Mouse (Mus musculus) bone marrow, adult 2 months (tissue): ENCODE data around the gene Arid2. TPM values are rescaled to one million over a fixed set of nuclear protein-coding genes. Genes with fewer than 3 reads are reported as not detected.
A peak's percentile ranks its signal among the peaks of the same experiment; 100 is the strongest.
"Not testable (repeated sequence)": the region's sequence is repeated elsewhere in the genome, so short reads cannot be mapped to it uniquely, and the experiment has no call there.

ENCODE experiments used
- H3K27ac ChIP-seq: fragments of 200-500 bp; 2 replicates; pipeline ENCODE4 v1.5.1; 2012; ENCODE audit warnings: low read depth, mild to moderate bottlenecking, control low read depth, inconsistent platforms, low read length; ENCODE audit not compliant: control insufficient read depth, poor library complexity, insufficient read depth
- H3K4me1 ChIP-seq: fragments of 200-500 bp; 2 replicates; pipeline ENCODE4 v1.6.1; 2011; ENCODE audit warnings: low read length; ENCODE audit not compliant: control insufficient read depth, insufficient read depth
- H3K4me3 ChIP-seq: fragments of 200-500 bp; replicated peaks from 2 replicates; pipeline ENCODE3; 2011; ENCODE audit warnings: mild to moderate bottlenecking, low read depth, low read length, control low read depth; ENCODE audit not compliant: control insufficient read depth
- CTCF ChIP-seq: fragments of 200-500 bp; IDR thresholded peaks from 2 replicates; pipeline ENCODE4 v1.5.1; 2011; ENCODE audit warnings: low read length, control low read depth; ENCODE audit not compliant: control insufficient read depth, insufficient read depth
- POLR2A ChIP-seq: fragments of 200-500 bp; IDR thresholded peaks from 2 replicates; pipeline ENCODE4 v1.6.1; 2011; ENCODE audit warnings: low read depth, mild to moderate bottlenecking, control low read depth, low read length, borderline replicate concordance; ENCODE audit not compliant: control insufficient read depth
- WGBS: fragments of 180-500 bp; shearing (Covaris S2); methylation state at CpG from one replicate; pipeline ENCODE4 v1.1.7; 2018; 5-methylcytosine and 5-hydroxymethylcytosine counted together
- polyA plus RNA-seq: library from polyadenylated mRNA; stranded (reverse); fragments of >200 nt; gene quantifications from 2 replicates; pipeline ENCODE4 v1.2.4, GENCODE M21; 2011; ENCODE audit warnings: low replicate concordance; ENCODE audit not compliant: missing spikeins, insufficient read depth, insufficient read length

Arid2 gene
- polyA plus RNA-seq, 1 experiment: 22.8 TPM

DNA sequence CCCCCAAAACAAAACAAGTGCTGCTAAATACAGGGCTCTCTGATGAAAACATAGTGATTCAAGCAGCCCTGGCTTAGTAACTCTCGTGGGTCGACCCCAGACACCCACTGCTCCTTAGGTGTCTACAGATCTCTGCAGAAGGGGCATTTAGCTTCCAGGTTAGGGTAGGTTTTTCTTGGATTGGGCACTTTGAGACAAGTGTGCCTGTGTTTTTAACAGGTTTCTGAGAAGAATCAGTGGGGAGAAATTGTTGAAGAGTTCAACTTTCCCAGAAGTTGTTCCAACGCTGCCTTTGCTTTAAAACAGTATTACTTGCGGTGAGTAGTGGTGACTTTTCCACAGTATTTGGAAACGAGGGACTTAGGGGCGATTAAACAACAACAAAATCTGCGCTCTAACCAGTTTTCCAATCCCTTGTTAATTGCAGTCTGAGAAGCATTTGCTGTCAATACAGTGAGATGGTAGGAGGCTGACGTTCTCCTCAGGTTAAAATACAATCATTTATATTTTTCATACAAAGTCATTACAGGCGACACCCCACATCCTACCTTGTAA, 1.6 kb downstream of the Arid2 start:
- peak overlapping the region; percentile 74 for H3K4me3 ChIP-seq
- no peaks in the 10 kb centered on the region; the same call in 1 of the 2 replicates for H3K4me1 ChIP-seq
- peak overlapping the region; percentile 100 for H3K27ac ChIP-seq
- whole genome bisulfite sequencing: 13% methylated on average over 9 of the region's 9 CpGs
- TF ChIP-seq POLR2A: no peak
- no peak for TF ChIP-seq CTCF

DNA sequence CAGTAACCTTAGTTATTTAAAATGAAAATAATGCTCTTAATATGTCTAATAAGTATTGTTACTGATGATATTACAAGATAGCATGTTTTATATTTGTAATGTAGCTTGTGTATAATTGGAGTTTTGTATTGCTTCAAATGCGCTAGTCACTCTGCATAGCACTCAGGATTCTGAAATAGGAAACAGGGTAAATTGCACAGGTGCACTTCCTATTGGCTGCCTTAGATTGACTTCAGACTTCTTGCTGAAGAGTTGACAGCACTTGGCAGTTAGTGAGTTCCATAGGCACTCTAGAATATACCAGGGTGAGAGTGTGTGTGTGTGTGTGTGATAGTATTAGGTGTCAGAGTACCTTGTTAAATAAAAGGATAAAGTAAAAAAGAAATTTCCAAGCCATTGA, 2.7 kb downstream of the Arid2 start:
- Histone ChIP-seq H3K4me1 (no peaks in the 10 kb centered on the region), H3K4me3 (no peak overlapping the region), H3K27ac (no peak overlapping the region)
- WGBS: 27% methylated on average over 1 of the region's 1 CpGs
- TF ChIP-seq CTCF (no peak), POLR2A (no peak)

DNA sequence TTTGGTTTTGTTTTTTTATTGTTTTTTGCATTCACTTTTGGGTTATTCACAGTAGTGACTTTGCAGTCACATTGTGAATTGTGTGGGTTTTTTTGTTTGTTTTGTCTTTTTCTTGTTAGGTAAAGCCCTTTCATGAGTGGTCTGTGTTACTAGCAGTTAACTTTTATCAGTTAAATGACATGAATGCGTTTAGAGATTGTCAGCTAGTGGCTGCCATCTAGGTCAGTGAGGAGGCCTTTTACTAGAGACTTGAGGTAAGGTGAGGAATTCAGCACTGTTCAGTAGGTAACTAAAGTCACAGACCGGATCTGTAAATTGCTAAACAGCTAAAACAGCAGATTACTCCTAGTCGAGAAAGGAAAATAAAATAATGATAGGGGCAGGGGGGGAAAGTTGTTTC, 6.1 kb downstream of the Arid2 start:
- Histone ChIP-seq H3K27ac (no peak overlapping the region), H3K4me1 (peaks cover 2% of the 10 kb centered on the region)
- TF ChIP-seq CTCF: no peak
- TF ChIP-seq POLR2A: no peak

DNA sequence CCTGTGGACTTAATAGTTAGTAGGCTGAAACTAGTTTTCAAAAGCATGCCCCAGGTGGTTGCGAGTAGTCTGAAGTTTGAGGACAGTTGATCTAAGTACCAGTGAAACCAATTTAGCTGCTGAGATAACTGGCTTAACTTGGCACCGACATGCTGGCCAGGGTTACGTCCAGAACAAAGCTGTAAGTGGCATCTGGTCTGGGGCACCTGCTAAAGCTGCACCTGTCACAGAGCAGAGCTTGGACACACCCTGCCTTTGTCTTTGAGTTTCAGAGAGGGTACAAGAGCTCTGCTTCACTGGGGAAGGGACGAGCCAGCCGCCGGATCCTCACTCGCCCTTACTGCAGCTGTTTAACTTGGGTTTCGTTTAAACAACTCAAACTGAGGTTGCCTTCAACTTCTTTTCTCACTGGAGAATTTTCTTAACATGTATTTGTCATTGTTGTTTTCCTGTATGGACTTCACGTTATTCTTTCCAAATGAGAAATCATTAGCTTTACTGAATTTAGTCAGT, 9.8 kb downstream of the Arid2 start:
- Histone ChIP-seq H3K4me1 (peaks cover 2% of the 10 kb centered on the region), H3K4me3 (no peak overlapping the region), H3K27ac (no peak overlapping the region)
- WGBS: 82% methylated on average over 9 of the region's 9 CpGs
- no peak for TF ChIP-seq CTCF
- no peak for TF ChIP-seq POLR2A

More for the DNA sequence above, 6.1 kb downstream of the Arid2 start:
- 66% methylated on average over 3 of the region's 3 CpGs for WGBS
- no peak overlapping the region for H3K4me3 ChIP-seq

DNA sequence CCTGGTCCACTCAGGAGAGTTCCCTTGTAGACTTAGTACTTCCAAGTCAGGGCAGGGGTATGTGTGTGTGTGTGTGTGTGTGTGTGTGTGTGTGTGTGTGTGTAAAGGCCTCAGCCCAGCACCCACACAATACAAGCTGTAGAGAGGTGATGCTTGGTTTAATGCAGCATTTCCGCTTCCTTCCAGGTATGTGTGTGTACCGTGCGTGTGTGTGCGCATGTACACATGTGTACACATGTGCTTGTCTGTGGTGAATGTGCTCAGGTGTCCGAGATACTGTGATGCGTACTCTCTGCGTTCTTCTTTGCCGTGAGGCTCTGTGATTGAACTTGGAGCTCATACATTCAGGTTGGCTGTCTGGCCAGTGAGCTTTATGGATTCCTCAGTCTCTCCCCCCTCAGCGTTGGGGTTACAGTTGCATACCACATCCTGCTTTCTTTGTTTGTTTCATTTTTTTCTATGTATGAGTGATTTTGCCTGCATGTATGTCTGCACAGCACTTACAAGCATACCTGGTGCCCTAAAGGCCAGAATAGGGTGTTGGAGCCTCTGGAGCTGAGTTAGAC, 10.4 kb downstream of the Arid2 start:
- Histone ChIP-seq H3K27ac (no peak overlapping the region), H3K4me1 (peaks cover 2% of the 10 kb centered on the region), H3K4me3 (no peak overlapping the region)
- TF ChIP-seq CTCF (no peak), POLR2A (no peak)
- WGBS: 74% methylated on average over 9 of the region's 9 CpGs

DNA sequence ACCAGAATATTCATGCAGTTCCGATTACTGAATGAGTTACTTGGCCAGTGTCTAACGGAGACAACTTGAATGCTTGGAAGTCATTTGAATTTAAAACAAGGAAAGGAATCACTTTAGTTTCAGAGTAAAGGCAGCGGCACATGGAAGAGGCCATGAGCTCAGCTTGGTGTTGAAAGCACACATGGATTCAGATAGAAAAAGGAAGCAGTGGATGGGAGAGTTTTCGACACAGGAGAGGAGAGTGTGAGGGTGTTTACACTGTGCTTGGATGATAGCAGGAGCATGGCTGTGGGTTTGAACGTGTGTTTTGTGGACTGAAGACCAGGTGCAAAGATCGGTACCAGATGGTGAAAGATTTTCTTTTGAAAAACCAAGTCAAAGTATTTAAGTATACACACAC, 22.0 kb downstream of the Arid2 start:
- Histone ChIP-seq H3K4me1 (peaks cover 2% of the 10 kb centered on the region), H3K27ac (no peak overlapping the region), H3K4me3 (no peak overlapping the region)
- WGBS: 56% methylated on average over 6 of the region's 6 CpGs
- TF ChIP-seq POLR2A: no peak
- TF ChIP-seq CTCF: no peak

DNA sequence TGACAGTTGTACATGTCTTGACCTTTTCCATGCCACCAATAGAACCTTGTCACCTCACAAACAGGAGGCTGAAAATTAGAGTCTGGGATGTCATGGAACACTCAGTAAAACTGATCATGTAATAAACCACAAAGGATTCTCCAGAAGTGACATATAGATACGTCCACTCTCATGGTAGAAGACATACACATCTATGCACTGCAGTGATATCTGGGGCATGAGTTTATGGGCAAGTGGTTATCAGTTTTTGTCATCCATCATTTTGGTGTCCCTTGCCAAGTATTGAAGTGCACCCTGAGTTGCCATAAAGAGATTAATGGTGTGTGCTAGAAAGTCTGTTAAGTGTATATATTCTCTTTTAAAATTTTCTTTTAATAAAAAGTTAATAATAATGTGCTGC, 25.6 kb downstream of the Arid2 start:
- TF ChIP-seq POLR2A: no peak
- WGBS: 44% methylated on average over 1 of the region's 1 CpGs
- no peak overlapping the region for H3K4me3 ChIP-seq
- peaks cover 3% of the 10 kb centered on the region for H3K4me1 ChIP-seq
- no peak overlapping the region for H3K27ac ChIP-seq

DNA sequence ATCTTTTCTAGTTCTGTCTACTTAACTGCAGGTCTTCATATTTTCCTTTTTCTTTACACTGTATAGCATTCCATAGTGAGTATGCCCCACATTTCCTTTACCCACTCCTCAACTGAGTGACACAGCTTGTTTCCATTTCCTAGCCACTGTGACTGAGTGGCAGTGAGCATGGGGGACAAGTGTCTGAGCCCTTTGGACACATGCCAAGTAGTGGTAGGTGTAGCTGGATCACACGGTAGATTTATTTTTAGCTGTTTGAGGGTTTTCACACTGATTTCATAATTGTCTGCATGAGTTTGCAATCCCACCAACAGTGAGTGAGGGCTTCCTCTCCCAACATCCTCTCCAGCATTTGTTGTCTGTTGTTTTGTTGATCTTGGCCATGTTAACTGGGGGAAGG, 28.3 kb downstream of the Arid2 start:
- H3K4me3 ChIP-seq: no peak overlapping the region
- WGBS: 3% methylated on average over 1 of the region's 1 CpGs
- peaks cover 1% of the 10 kb centered on the region; the same call in 1 of the 2 replicates for H3K4me1 ChIP-seq
- TF ChIP-seq CTCF (no peak), POLR2A (no peak)
- no peak overlapping the region for H3K27ac ChIP-seq

DNA sequence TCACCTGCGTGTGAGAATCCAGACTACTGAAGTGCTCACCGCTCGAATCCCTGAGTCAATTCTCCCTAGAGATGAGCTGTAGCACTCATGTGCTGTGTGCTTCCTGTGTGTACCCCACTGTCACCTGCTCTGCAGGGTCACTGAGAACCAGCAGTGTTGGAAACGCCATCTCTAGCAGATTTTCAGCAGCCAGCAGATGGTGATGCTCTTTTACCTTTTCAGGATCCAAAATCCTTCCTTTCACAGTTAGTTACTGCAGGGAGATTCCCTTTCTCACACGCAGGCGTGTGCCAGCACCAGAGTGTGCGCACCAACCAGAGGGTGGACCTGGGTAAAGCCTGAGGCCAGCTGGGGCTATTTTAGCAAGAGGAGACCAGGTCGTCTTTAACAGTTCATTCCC, 32.0 kb downstream of the Arid2 start:
- H3K27ac ChIP-seq: no peak overlapping the region
- TF ChIP-seq CTCF: no peak
- TF ChIP-seq POLR2A: no peak
- H3K4me1 ChIP-seq: peaks cover 1% of the 10 kb centered on the region; the same call in 1 of the 2 replicates
- WGBS: 86% methylated on average over 8 of the region's 8 CpGs
- H3K4me3 ChIP-seq: no peak overlapping the region

DNA sequence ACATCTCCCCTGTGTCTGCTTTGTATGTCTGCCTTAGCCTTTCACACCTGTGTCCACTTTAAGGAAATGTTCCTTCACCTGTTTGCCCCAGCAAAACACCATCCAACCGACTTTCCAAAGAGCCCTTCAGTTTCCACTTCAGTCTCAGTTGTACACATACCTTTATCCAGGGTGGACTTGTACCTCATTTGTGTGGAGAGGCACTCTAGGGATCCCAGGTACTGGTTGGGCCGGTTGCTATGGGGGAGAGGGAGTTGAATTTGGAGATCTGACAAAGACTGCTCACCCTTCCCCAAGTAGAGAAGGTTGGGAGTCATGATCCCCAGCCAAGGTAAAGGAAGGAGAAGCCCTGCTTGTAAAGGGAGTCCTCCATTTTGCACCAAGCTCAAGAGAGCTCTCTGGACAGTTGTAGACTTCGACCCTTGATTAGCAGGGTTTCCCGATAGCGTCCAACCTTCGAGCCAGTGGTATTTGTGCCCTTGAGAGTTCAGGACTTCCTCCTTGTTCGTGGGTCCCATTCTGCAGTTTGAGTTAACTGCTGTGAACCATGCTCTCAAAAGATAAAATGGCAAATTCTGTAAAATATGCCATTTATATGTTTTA, 38.5 kb downstream of the Arid2 start:
- 84% methylated on average over 7 of the region's 7 CpGs for WGBS
- Histone ChIP-seq H3K4me1 (no peaks in the 10 kb centered on the region; the same call in 1 of the 2 replicates), H3K4me3 (no peak overlapping the region), H3K27ac (no peak overlapping the region)
- no peak for TF ChIP-seq POLR2A
- TF ChIP-seq CTCF: no peak

DNA sequence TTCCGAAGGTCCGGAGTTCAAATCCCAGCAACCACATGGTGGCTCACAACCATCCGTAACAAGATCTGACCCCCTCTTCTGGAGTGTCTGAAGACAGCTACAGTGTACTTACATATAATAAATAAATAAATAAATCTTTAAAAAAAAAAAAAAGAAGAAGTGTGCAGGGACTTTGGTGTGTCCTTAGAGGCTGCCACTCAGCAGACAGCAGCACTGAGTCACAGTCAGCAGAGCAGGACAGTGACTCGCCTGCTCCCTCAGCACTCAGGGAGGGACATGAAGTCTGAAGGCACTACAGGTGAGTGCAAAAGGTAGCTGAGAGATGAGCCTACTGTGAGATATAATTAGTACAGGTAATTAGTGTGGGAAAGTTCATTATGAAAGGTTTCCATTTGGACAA, 41.4 kb downstream of the Arid2 start:
- not testable (repeated sequence) for H3K4me1 ChIP-seq, H3K27ac ChIP-seq, H3K4me3 ChIP-seq
- 86% methylated on average over 3 of the region's 4 CpGs for WGBS
